Mouse (Mus musculus): ENCODE measurements around the gene Dnaic2. TPM values are rescaled to one million over a fixed set of nuclear protein-coding genes. Genes with fewer than 3 reads are reported as not detected.
A peak's percentile ranks its signal among the peaks of the same experiment; 100 is the strongest.

Gene Dnaic2
- polyA plus RNA-seq, 1 experiment from 2014 or later, result 1.1 TPM

- 50% methylated on average over 22 of the region's 22 CpGs for WGBS
- Histone ChIP-seq H3K27ac (0 out of 2 replicates have a peak overlapping the region, but pooled peaks have one; percentile 28), H3K36me3 (peaks cover 26% of the 10 kb centered on the region), H3K4me2 (peak overlapping the region; percentile 2; the same call in 1 of the 2 replicates), H3K27me3 (no peaks in the 10 kb centered on the region), H3K9me3 (no peaks in the 10 kb centered on the region), H3K4me3 (no peak overlapping the region), H3K4me1 (peaks cover 13% of the 10 kb centered on the region), H3K9ac (no peak overlapping the region)
- peak; percentile 66; the same call in 1 of the 2 replicates for ATAC-seq (ENCODE audit: insufficient number of reproducible peaks, low FRiP score, low TSS enrichment, low read depth)
These were observed 22.9 kb upstream of the Dnaic2 start for GRCm38 (mm10) chr11:114704071-114704913.

- peaks cover 42% of the 10 kb centered on the region for H3K36me3 ChIP-seq
- no peak overlapping the region for H3K4me3 ChIP-seq
- no peaks in the 10 kb centered on the region for H3K27me3 ChIP-seq
- no peak overlapping the region for H3K4me2 ChIP-seq
- H3K9me3 ChIP-seq, result no peaks in the 10 kb centered on the region
- WGBS, result 86% methylated on average over 5 of the region's 5 CpGs
- no peak overlapping the region for H3K9ac ChIP-seq
- H3K4me1 ChIP-seq, result peaks cover 13% of the 10 kb centered on the region
- no peak overlapping the region for H3K27ac ChIP-seq
- no peak for ATAC-seq (ENCODE audit: insufficient number of reproducible peaks, low FRiP score, low TSS enrichment, low read depth)
These were observed 20.9 kb upstream of the Dnaic2 start for GRCm38 (mm10) chr11:114706358-114706757.

GRCm38 (mm10) chr11:114711393-114711792 lies 15.8 kb upstream of the Dnaic2 start:
- Histone ChIP-seq H3K4me3 (no peak overlapping the region), H3K36me3 (peaks cover 53% of the 10 kb centered on the region), H3K4me1 (no peaks in the 10 kb centered on the region), H3K9me3 (no peaks in the 10 kb centered on the region), H3K27ac (no peak overlapping the region), H3K4me2 (no peak overlapping the region), H3K9ac (no peak overlapping the region), H3K27me3 (no peaks in the 10 kb centered on the region)
- WGBS, result 93% methylated on average over 3 of the region's 3 CpGs
- no peak for ATAC-seq (ENCODE audit: insufficient number of reproducible peaks, low FRiP score, low TSS enrichment, low read depth)

- Histone ChIP-seq H3K4me1 (no peaks in the 10 kb centered on the region), H3K27me3 (no peaks in the 10 kb centered on the region), H3K9ac (no peak overlapping the region), H3K9me3 (no peaks in the 10 kb centered on the region), H3K27ac (no peak overlapping the region), H3K36me3 (peaks cover 52% of the 10 kb centered on the region), H3K4me2 (no peak overlapping the region), H3K4me3 (no peak overlapping the region)
- WGBS, result 76% methylated on average over 12 of the region's 12 CpGs
- ATAC-seq (ENCODE audit: insufficient number of reproducible peaks, low FRiP score, low TSS enrichment, low read depth), result no peak
These were observed 15.3 kb upstream of the Dnaic2 start for GRCm38 (mm10) chr11:114711861-114712260.

- WGBS, result 75% methylated on average over 6 of the region's 6 CpGs
These were observed 12.7 kb upstream of the Dnaic2 start for GRCm38 (mm10) chr11:114714526-114714925.

GRCm38 (mm10) chr11:114715531-114715930 lies 11.7 kb upstream of the Dnaic2 start:
- Histone ChIP-seq H3K4me2 (no peak overlapping the region), H3K9ac (no peak overlapping the region), H3K27ac (no peak overlapping the region), H3K9me3 (no peaks in the 10 kb centered on the region), H3K36me3 (peaks cover 24% of the 10 kb centered on the region), H3K27me3 (no peaks in the 10 kb centered on the region), H3K4me1 (no peaks in the 10 kb centered on the region), H3K4me3 (no peak overlapping the region)
- WGBS, result 69% methylated on average over 7 of the region's 7 CpGs
- no peak for ATAC-seq (ENCODE audit: insufficient number of reproducible peaks, low FRiP score, low TSS enrichment, low read depth)

More at GRCm38 (mm10) chr11:114714526-114714925, 12.7 kb upstream of the Dnaic2 start:
- no peaks in the 10 kb centered on the region for H3K27me3 ChIP-seq
- peaks cover 30% of the 10 kb centered on the region for H3K36me3 ChIP-seq
- H3K27ac ChIP-seq, result no peak overlapping the region
- no peak overlapping the region for H3K9ac ChIP-seq
- H3K9me3 ChIP-seq, result no peaks in the 10 kb centered on the region
- H3K4me2 ChIP-seq, result no peak overlapping the region
- H3K4me1 ChIP-seq, result no peaks in the 10 kb centered on the region
- ATAC-seq (ENCODE audit: insufficient number of reproducible peaks, low FRiP score, low TSS enrichment, low read depth), result no peak
- no peak overlapping the region for H3K4me3 ChIP-seq

- H3K4me1 ChIP-seq, result peaks cover 8% of the 10 kb centered on the region
- H3K4me2 ChIP-seq, result no peak overlapping the region
- H3K27me3 ChIP-seq, result no peaks in the 10 kb centered on the region
- no peak overlapping the region for H3K4me3 ChIP-seq
- 90% methylated on average over 10 of the region's 10 CpGs for WGBS
- H3K27ac ChIP-seq, result no peak overlapping the region
- ATAC-seq (ENCODE audit: insufficient number of reproducible peaks, low FRiP score, low TSS enrichment, low read depth), result no peak
- H3K9me3 ChIP-seq, result no peaks in the 10 kb centered on the region
- H3K9ac ChIP-seq, result no peak overlapping the region
- peaks cover 3% of the 10 kb centered on the region; the same call in 1 of the 2 replicates for H3K36me3 ChIP-seq
These were observed 6.7 kb upstream of the Dnaic2 start for GRCm38 (mm10) chr11:114720535-114720934.

- Histone ChIP-seq H3K27ac (no peak overlapping the region), H3K4me1 (peaks cover 16% of the 10 kb centered on the region), H3K9me3 (no peaks in the 10 kb centered on the region), H3K27me3 (0 out of 2 replicates have a peak, but pooled peaks cover 2% of the 10 kb centered on the region), H3K9ac (no peak overlapping the region), H3K36me3 (peaks cover 3% of the 10 kb centered on the region; the same call in 1 of the 2 replicates), H3K4me2 (no peak overlapping the region), H3K4me3 (no peak overlapping the region)
- 84% methylated on average over 8 of the region's 8 CpGs for WGBS
- no peak for ATAC-seq (ENCODE audit: insufficient number of reproducible peaks, low FRiP score, low TSS enrichment, low read depth)
These were observed 4.8 kb upstream of the Dnaic2 start for GRCm38 (mm10) chr11:114722438-114722837.

GRCm38 (mm10) chr11:114723030-114723429 lies 4.2 kb upstream of the Dnaic2 start:
- peaks cover 20% of the 10 kb centered on the region for H3K4me1 ChIP-seq
- peaks cover 3% of the 10 kb centered on the region; the same call in 1 of the 2 replicates for H3K36me3 ChIP-seq
- 0 out of 2 replicates have a peak, but pooled peaks cover 5% of the 10 kb centered on the region for H3K27me3 ChIP-seq
- no peak overlapping the region for H3K9ac ChIP-seq
- no peaks in the 10 kb centered on the region for H3K9me3 ChIP-seq
- H3K4me3 ChIP-seq, result no peak overlapping the region
- 57% methylated on average over 13 of the region's 13 CpGs for WGBS
- no peak overlapping the region for H3K4me2 ChIP-seq
- H3K27ac ChIP-seq, result no peak overlapping the region
- no peak for ATAC-seq (ENCODE audit: insufficient number of reproducible peaks, low FRiP score, low TSS enrichment, low read depth)

GRCm38 (mm10) chr11:114724787-114725590 lies 2.2 kb upstream of the Dnaic2 start:
- Histone ChIP-seq H3K4me3 (no peak overlapping the region), H3K27me3 (0 out of 2 replicates have a peak, but pooled peaks cover 5% of the 10 kb centered on the region), H3K9ac (no peak overlapping the region), H3K27ac (peak overlapping the region; percentile 77), H3K4me1 (peaks cover 25% of the 10 kb centered on the region), H3K36me3 (no peaks in the 10 kb centered on the region), H3K4me2 (no peak overlapping the region), H3K9me3 (no peaks in the 10 kb centered on the region)
- 22% methylated on average over 11 of the region's 11 CpGs for WGBS
- ATAC-seq (ENCODE audit: insufficient number of reproducible peaks, low FRiP score, low TSS enrichment, low read depth), result peak; percentile 87

- peaks cover 25% of the 10 kb centered on the region for H3K4me1 ChIP-seq
- ATAC-seq (ENCODE audit: insufficient number of reproducible peaks, low FRiP score, low TSS enrichment, low read depth), result no peak
- H3K4me2 ChIP-seq, result peak overlapping the region; percentile 67
- H3K36me3 ChIP-seq, result no peaks in the 10 kb centered on the region
- WGBS, result 22% methylated on average over 5 of the region's 5 CpGs
- H3K9ac ChIP-seq, result 0 out of 2 replicates have a peak overlapping the region, but pooled peaks have one; percentile 7
- peak overlapping the region; percentile 30; the same call in 1 of the 2 replicates for H3K4me3 ChIP-seq
- no peaks in the 10 kb centered on the region for H3K9me3 ChIP-seq
- H3K27ac ChIP-seq, result no peak overlapping the region
- 0 out of 2 replicates have a peak, but pooled peaks cover 5% of the 10 kb centered on the region for H3K27me3 ChIP-seq
These were observed 598 bp downstream of the Dnaic2 start for GRCm38 (mm10) chr11:114727826-114728186.
